Mouse (Mus musculus) B cell, adult 62 days (primary cell): ENCODE measurements around the gene Anxa3. TPM values are rescaled to one million over a fixed set of nuclear protein-coding genes. Genes with fewer than 3 reads are reported as not detected.

Experiments used
- total RNA-seq: library from RNA; stranded (reverse); gene quantifications from 4 replicates; pipeline ENCODE4 v1.2.4, GENCODE M21; 2023

Gene Anxa3
- not detected in 4 replicates for total RNA-seq

DNA sequence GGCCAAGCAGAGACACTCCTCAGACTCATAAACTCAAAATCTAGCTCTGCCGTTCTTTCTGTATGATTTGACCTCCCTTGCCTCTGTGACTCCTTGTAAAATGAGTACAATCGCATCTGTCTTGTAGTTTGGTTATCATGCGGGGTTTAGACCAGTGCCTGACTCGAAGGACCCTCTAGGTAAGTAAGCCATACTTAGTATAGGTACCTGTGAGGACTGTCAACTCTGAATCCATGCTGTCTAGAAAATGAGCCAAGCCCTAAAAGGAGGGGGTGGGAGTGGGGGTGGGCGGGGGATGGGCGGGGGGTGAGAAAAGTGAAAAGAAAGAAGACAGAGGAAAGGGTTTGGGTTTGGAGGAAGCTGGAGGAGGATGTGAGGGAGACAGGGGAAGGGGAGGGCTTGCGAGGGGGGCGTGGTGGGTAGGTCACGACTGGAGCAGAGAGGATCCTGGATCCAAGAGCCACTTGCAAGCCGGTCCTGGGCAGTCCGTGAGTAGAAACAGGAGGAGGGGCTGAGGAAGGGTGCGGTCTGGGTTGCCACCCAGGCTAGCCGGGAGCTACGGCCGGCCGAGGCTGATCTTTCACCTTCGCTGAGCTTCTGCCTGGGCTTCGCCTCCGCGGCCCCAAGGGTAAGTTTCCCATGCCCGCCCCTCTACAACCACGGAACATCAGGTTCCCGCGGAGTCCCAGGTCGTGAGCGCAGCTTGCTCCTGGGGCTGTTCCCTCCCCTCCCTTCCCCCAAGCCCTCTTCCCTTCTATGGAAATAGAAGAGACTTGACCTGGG is at the start of gene Anxa3:
Gene Anxa3, plus strand, starts transcription at position 404 of the 783 bp plus-strand sequence.

Other genes starting within 250 kb of the Anxa3 start
- 120 to 133 TPM (median 126 TPM) in 4 replicates for gene Bmp2k, start 204.3 kb downstream of the Anxa3 start, total RNA-seq